Mouse (Mus musculus): ENCODE results near the gene Rin1. TPM values are rescaled to one million over a fixed set of nuclear protein-coding genes. Genes with fewer than 3 reads are reported as not detected.
A peak's percentile ranks its signal among the peaks of the same experiment; 100 is the strongest.

Rin1 gene
- polyA plus RNA-seq, 1 experiment from 2014 or later = 4.4 TPM

GRCm38 (mm10) chr19:5058801-5059771 is 8.8 kb downstream of the Rin1 start:
- Histone ChIP-seq H3K4me1 (peaks cover 52% of the 10 kb centered on the region), H3K9me3 (replicated peaks) (no peaks in the 10 kb centered on the region), H3K4me2 (replicated peaks) (no peak overlapping the region; the same call in 1 of the 2 replicates), H3K4me3 (replicated peaks) (no peak overlapping the region), H3K27me3 (no peaks in the 10 kb centered on the region), H3K27ac (replicated peaks) (peak overlapping the region; percentile 81), H3K9ac (no peak overlapping the region), H3K36me3 (no peaks in the 10 kb centered on the region)
- peak; percentile 16; the same call in 1 of the 2 replicates for ATAC-seq (ENCODE audit: insufficient number of reproducible peaks, low FRiP score, low TSS enrichment, low read depth)
- WGBS = 23% methylated on average over 10 of the region's 10 CpGs

GRCm38 (mm10) chr19:5060365-5061330 is 10.4 kb downstream of the Rin1 start:
- H3K36me3 ChIP-seq = no peaks in the 10 kb centered on the region
- H3K4me1 ChIP-seq = peaks cover 65% of the 10 kb centered on the region
- ATAC-seq (ENCODE audit: insufficient number of reproducible peaks, low FRiP score, low TSS enrichment, low read depth) = peak; percentile 45; the same call in 1 of the 2 replicates
- H3K4me2 ChIP-seq (replicated peaks) = no peak overlapping the region; the same call in 1 of the 2 replicates
- peak overlapping the region; percentile 81 for H3K27ac ChIP-seq (replicated peaks)
- H3K4me3 ChIP-seq (replicated peaks) = no peak overlapping the region
- 38% methylated on average over 5 of the region's 5 CpGs for WGBS
- no peaks in the 10 kb centered on the region for H3K9me3 ChIP-seq (replicated peaks)
- no peak overlapping the region for H3K9ac ChIP-seq
- H3K27me3 ChIP-seq = no peaks in the 10 kb centered on the region

GRCm38 (mm10) chr19:5062041-5062440 is 11.8 kb downstream of the Rin1 start:
- H3K4me2 ChIP-seq (replicated peaks) = no peak overlapping the region
- no peak for ATAC-seq (ENCODE audit: insufficient number of reproducible peaks, low FRiP score, low TSS enrichment, low read depth)
- H3K9ac ChIP-seq = no peak overlapping the region
- H3K27ac ChIP-seq (replicated peaks) = no peak overlapping the region
- no peaks in the 10 kb centered on the region for H3K36me3 ChIP-seq
- 81% methylated on average over 5 of the region's 5 CpGs for WGBS
- H3K4me3 ChIP-seq (replicated peaks) = no peak overlapping the region
- no peaks in the 10 kb centered on the region for H3K27me3 ChIP-seq
- H3K9me3 ChIP-seq (replicated peaks) = no peaks in the 10 kb centered on the region
- peaks cover 59% of the 10 kb centered on the region for H3K4me1 ChIP-seq

- H3K4me2 ChIP-seq (replicated peaks) = no peak overlapping the region
- no peaks in the 10 kb centered on the region for H3K9me3 ChIP-seq (replicated peaks)
- no peaks in the 10 kb centered on the region for H3K27me3 ChIP-seq
- 55% methylated on average over 6 of the region's 6 CpGs for WGBS
- H3K36me3 ChIP-seq = no peaks in the 10 kb centered on the region
- no peak overlapping the region for H3K4me3 ChIP-seq (replicated peaks)
- no peak for ATAC-seq (ENCODE audit: insufficient number of reproducible peaks, low FRiP score, low TSS enrichment, low read depth)
- peaks cover 63% of the 10 kb centered on the region for H3K4me1 ChIP-seq
- H3K27ac ChIP-seq (replicated peaks) = no peak overlapping the region
- no peak overlapping the region for H3K9ac ChIP-seq
These were observed 12.2 kb downstream of the Rin1 start for GRCm38 (mm10) chr19:5062446-5062845.

- H3K9me3 ChIP-seq (replicated peaks) = no peaks in the 10 kb centered on the region
- no peak overlapping the region for H3K9ac ChIP-seq
- H3K4me3 ChIP-seq (replicated peaks) = no peak overlapping the region
- ATAC-seq (ENCODE audit: insufficient number of reproducible peaks, low FRiP score, low TSS enrichment, low read depth) = no peak
- 0 out of 2 replicates have a peak overlapping the region, but pooled peaks have one; percentile 17 for H3K27ac ChIP-seq (replicated peaks)
- no peak overlapping the region for H3K4me2 ChIP-seq (replicated peaks)
- peaks cover 73% of the 10 kb centered on the region for H3K4me1 ChIP-seq
- 55% methylated on average over 7 of the region's 7 CpGs for WGBS
- no peaks in the 10 kb centered on the region for H3K36me3 ChIP-seq
- peaks cover 6% of the 10 kb centered on the region for H3K27me3 ChIP-seq
These were observed 14.8 kb downstream of the Rin1 start for GRCm38 (mm10) chr19:5065104-5065503.

- no peaks in the 10 kb centered on the region for H3K36me3 ChIP-seq
- H3K27ac ChIP-seq (replicated peaks) = peak overlapping the region; percentile 92
- H3K9ac ChIP-seq = no peak overlapping the region
- 5% methylated on average over 15 of the region's 15 CpGs for WGBS
- peaks cover 6% of the 10 kb centered on the region for H3K27me3 ChIP-seq
- no peaks in the 10 kb centered on the region for H3K9me3 ChIP-seq (replicated peaks)
- H3K4me1 ChIP-seq = peaks cover 75% of the 10 kb centered on the region
- H3K4me3 ChIP-seq (replicated peaks) = peak overlapping the region; percentile 70
- H3K4me2 ChIP-seq (replicated peaks) = peak overlapping the region; percentile 82
- no peak for ATAC-seq (ENCODE audit: insufficient number of reproducible peaks, low FRiP score, low TSS enrichment, low read depth)
These were observed 16.9 kb downstream of the Rin1 start for GRCm38 (mm10) chr19:5067040-5067799.

GRCm38 (mm10) chr19:5067867-5068569 is 17.7 kb downstream of the Rin1 start, which contains the start of gene Cd248:
TSS of gene Cd248 (plus strand) at chr19:5068078.
- H3K9ac ChIP-seq = peak within 1 kb of the TSS; percentile 88
- ATAC-seq (ENCODE audit: insufficient number of reproducible peaks, low FRiP score, low TSS enrichment, low read depth) = peak; percentile 78
- peaks cover 6% of the 10 kb centered on the region for H3K27me3 ChIP-seq
- no peaks in the 10 kb centered on the region for H3K36me3 ChIP-seq
- H3K4me2 ChIP-seq (replicated peaks) = peak within 1 kb of the TSS; percentile 82
- peaks cover 74% of the 10 kb centered on the region for H3K4me1 ChIP-seq
- peak within 1 kb of the TSS; percentile 92 for H3K27ac ChIP-seq (replicated peaks)
- peak within 1 kb of the TSS; percentile 70 for H3K4me3 ChIP-seq (replicated peaks)
- under 1% methylated on average over 40 of the region's 56 CpGs for WGBS
- H3K9me3 ChIP-seq (replicated peaks) = no peaks in the 10 kb centered on the region

GRCm38 (mm10) chr19:5068570-5069234 is 18.4 kb downstream of the Rin1 start:
- peaks cover 6% of the 10 kb centered on the region for H3K27me3 ChIP-seq
- peak overlapping the region; percentile 70 for H3K4me3 ChIP-seq (replicated peaks)
- no peaks in the 10 kb centered on the region for H3K9me3 ChIP-seq (replicated peaks)
- peak overlapping the region; percentile 88 for H3K9ac ChIP-seq
- H3K4me1 ChIP-seq = peaks cover 75% of the 10 kb centered on the region
- H3K27ac ChIP-seq (replicated peaks) = peak overlapping the region; percentile 92
- 25% methylated on average over 21 of the region's 21 CpGs for WGBS
- no peak for ATAC-seq (ENCODE audit: insufficient number of reproducible peaks, low FRiP score, low TSS enrichment, low read depth)
- H3K36me3 ChIP-seq = no peaks in the 10 kb centered on the region
- peak overlapping the region; percentile 82 for H3K4me2 ChIP-seq (replicated peaks)

GRCm38 (mm10) chr19:5069486-5069885 is 19.2 kb downstream of the Rin1 start:
- ATAC-seq (ENCODE audit: insufficient number of reproducible peaks, low FRiP score, low TSS enrichment, low read depth) = no peak
- WGBS = 73% methylated on average over 5 of the region's 5 CpGs
- Histone ChIP-seq H3K9ac (peak overlapping the region; percentile 88), H3K4me2 (replicated peaks) (peak overlapping the region; percentile 82), H3K36me3 (no peaks in the 10 kb centered on the region), H3K4me1 (peaks cover 74% of the 10 kb centered on the region), H3K9me3 (replicated peaks) (no peaks in the 10 kb centered on the region), H3K4me3 (replicated peaks) (peak overlapping the region; percentile 70), H3K27ac (replicated peaks) (peak overlapping the region; percentile 98), H3K27me3 (peaks cover 6% of the 10 kb centered on the region)
